Mouse (Mus musculus) cerebellum, adult 9-11 months (tissue): Measurements from ENCODE around the gene Braf.

Experiments used
- DNase-seq: peaks from one replicate; pipeline ENCODE4 v3.0.0; 2022

Gene Braf

DNA sequence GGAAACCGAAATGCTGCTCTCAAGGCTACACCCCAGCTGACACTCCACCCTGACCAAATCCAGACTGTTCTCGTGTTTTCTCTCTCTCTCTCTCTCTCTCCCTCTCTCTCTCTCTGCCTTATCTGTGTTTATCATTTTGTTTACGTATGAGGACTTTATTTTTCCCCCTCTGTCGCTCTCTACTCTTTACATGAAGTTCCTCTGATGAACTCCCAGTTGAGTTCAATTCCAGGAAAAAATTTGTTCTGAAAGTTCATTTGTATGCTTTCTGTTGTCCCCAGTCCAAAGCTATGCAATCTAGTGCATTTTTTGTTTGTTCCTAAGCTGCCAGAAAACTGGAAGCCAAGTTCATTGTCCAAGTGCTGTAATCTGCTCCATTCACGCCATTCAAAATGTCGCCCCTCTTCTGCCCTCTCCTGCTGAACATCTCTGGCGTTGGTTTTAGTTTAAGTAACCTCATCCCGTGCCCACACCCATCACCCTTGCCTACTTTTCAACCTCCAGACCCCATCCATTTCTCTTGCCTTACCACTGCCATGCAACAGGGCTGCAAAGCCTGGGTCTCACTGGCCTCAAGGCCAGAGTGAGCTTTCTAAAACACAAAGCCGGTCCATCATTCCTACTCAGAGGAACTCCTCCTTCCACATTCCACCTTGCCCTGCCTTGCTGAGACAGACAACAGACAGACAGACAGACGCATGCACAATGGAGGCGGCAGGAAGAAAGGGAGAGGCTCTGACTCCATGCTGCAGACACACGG, 170.2 kb downstream of the Braf start:
- DNase-seq = no peak
